Mouse (Mus musculus): ENCODE data around the gene Prmt3.

The Prmt3 gene

GRCm38 (mm10) chr7:49803511-49803910 is 25.4 kb downstream of the Prmt3 start:
- no peak for DNase-seq

- DNase-seq = no peak
Observed at GRCm38 (mm10) chr7:49804638-49805165, 26.6 kb downstream of the Prmt3 start.

- DNase-seq = no peak
Observed at GRCm38 (mm10) chr7:49805618-49806017, 27.5 kb downstream of the Prmt3 start.

- DNase-seq = no peak
Observed at GRCm38 (mm10) chr7:49807093-49807682, 29.0 kb downstream of the Prmt3 start.

- no peak for DNase-seq
Observed at GRCm38 (mm10) chr7:49807846-49808622, 29.9 kb downstream of the Prmt3 start.

- no peak for DNase-seq
Observed at GRCm38 (mm10) chr7:49809100-49809499, 31.0 kb downstream of the Prmt3 start.

- no peak for DNase-seq
Observed at GRCm38 (mm10) chr7:49809562-49809961, 31.4 kb downstream of the Prmt3 start.

GRCm38 (mm10) chr7:49811346-49811745 is 33.2 kb downstream of the Prmt3 start:
- DNase-seq = no peak

- DNase-seq = no peak
Observed at GRCm38 (mm10) chr7:49819393-49819792, 41.2 kb downstream of the Prmt3 start.

GRCm38 (mm10) chr7:49821370-49821769 is 43.2 kb downstream of the Prmt3 start:
- DNase-seq = no peak

GRCm38 (mm10) chr7:49822028-49822427 is 43.9 kb downstream of the Prmt3 start:
- DNase-seq = no peak

GRCm38 (mm10) chr7:49823595-49823994 is 45.4 kb downstream of the Prmt3 start:
- no peak for DNase-seq

- no peak for DNase-seq
Observed at GRCm38 (mm10) chr7:49824043-49824442, 45.9 kb downstream of the Prmt3 start.

GRCm38 (mm10) chr7:49824581-49824980 is 46.4 kb downstream of the Prmt3 start:
- no peak for DNase-seq

- no peak for DNase-seq
Observed at GRCm38 (mm10) chr7:49825492-49825891, 47.3 kb downstream of the Prmt3 start.

- DNase-seq = peak; percentile 12
Observed at GRCm38 (mm10) chr7:49827920-49828319, 49.8 kb downstream of the Prmt3 start.

- no peak for DNase-seq
Observed at GRCm38 (mm10) chr7:49842366-49843282, 64.5 kb downstream of the Prmt3 start.

GRCm38 (mm10) chr7:49843304-49843933 is 65.3 kb downstream of the Prmt3 start:
- no peak for DNase-seq

- no peak for DNase-seq
Observed at GRCm38 (mm10) chr7:49847939-49848338, 69.8 kb downstream of the Prmt3 start.

GRCm38 (mm10) chr7:49853342-49854181 is 75.4 kb downstream of the Prmt3 start:
- no peak for DNase-seq

GRCm38 (mm10) chr7:49857347-49857746 is 79.2 kb downstream of the Prmt3 start:
- DNase-seq = no peak

- no peak for DNase-seq
Observed at GRCm38 (mm10) chr7:49858257-49858656, 80.1 kb downstream of the Prmt3 start.
